Mouse (Mus musculus): ENCODE measurements around the gene Shc2.

DNA sequence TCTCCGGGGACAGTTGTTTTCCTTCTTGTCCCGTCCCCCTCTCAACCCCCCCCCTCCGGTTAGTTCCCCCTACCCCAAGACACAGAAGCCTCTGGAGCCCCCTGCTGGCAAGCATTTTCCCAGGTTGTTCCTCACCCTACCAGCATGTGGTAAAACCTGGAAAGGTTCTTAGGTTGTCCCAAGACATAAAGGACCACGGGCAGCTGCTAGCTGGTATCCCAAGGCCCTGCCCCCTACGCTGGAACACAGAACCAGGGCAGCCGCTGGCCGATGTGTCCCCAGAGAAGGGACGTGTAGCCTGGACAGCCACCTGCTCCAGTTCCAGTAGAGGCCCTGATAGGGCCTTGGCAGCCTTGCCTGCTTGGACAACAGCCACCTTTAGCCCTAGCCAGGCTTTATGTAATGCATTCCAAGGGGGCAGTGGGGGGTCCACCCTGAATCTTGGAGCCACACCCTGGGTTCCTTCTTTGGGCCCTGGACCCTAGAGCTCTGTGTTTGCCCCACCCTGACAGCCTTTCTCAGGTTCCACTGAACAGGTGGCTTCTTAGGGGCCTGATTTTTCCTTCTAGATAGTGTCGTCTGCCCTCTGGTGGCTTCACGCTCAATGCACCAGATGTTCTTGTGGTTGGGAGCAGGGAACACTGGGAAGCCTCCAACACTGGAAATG lies 45.3 kb upstream of the Shc2 start:
- TF ChIP-seq POLR2A (IDR thresholded peaks at IDR 0.05; ENCODE audit: low read depth, low read length), result 0 out of 2 replicates have a peak, but pooled peaks have one; percentile 28
- TF ChIP-seq CTCF (IDR thresholded peaks at IDR 0.05; ENCODE audit: borderline replicate concordance, insufficient read depth, low read length), result peak; percentile 50; the same call in 1 of the 2 replicates

Measured in embryonic fibroblast, embryonic 13.5 days (primary cell).